Mouse (Mus musculus) forebrain, postnatal 0 days (tissue): ENCODE data around the gene Ndufaf2. TPM values are rescaled to one million over a fixed set of nuclear protein-coding genes. Genes with fewer than 3 reads are reported as not detected.

Experiments used
- ATAC-seq: fragments of 200-750 bp; cut with Nextera tagmentation; 2 replicates; pipeline ENCODE4 v1.8.0; 2017; ENCODE audit warnings: mild to moderate bottlenecking, moderate library complexity
- DNase-seq: peaks from one replicate; pipeline ENCODE4 v3.0.0-alpha.2; 2015
- H3K27ac ChIP-seq: fragments of 300-500 bp; sonication (generic); 2 replicates; pipeline ENCODE4 v1.5.1; 2014; ENCODE audit warnings: low read depth, mild to moderate bottlenecking, antibody characterized with exemption, low read length, moderate library complexity, mixed read lengths
- H3K27me3 ChIP-seq: fragments of 300-500 bp; sonication (generic); 2 replicates; pipeline ENCODE4 v1.6.1; 2014; ENCODE audit warnings: mild to moderate bottlenecking, low read length, mixed read lengths; ENCODE audit not compliant: insufficient read depth
- H3K36me3 ChIP-seq: fragments of 300-500 bp; sonication (generic); 2 replicates; pipeline ENCODE4 v1.6.1; 2014; ENCODE audit warnings: mild to moderate bottlenecking, moderate library complexity; ENCODE audit not compliant: insufficient read depth
- H3K4me1 ChIP-seq: fragments of 300-500 bp; sonication (generic); 2 replicates; pipeline ENCODE4 v1.6.1; 2014; ENCODE audit warnings: antibody characterized with exemption; ENCODE audit not compliant: insufficient read depth
- H3K4me2 ChIP-seq: fragments of 300-500 bp; sonication (generic); 2 replicates; pipeline ENCODE4 v1.6.1; 2014; ENCODE audit warnings: low read depth, mild to moderate bottlenecking, moderate library complexity
- H3K4me3 ChIP-seq: fragments of 300-500 bp; sonication (generic); 2 replicates; pipeline ENCODE4 v1.5.1; 2014; ENCODE audit warnings: low read depth, low read length, mixed read lengths
- H3K9ac ChIP-seq: fragments of 300-500 bp; sonication (generic); 2 replicates; pipeline ENCODE4 v1.6.1; 2014; ENCODE audit warnings: mild to moderate bottlenecking
- H3K9me3 ChIP-seq: fragments of 300-500 bp; sonication (generic); 2 replicates; pipeline ENCODE4 v1.6.1; 2016; ENCODE audit warnings: low read length
- CTCF ChIP-seq: sonication (generic); IDR thresholded peaks from 2 replicates; pipeline ENCODE4 v1.5.1; 2016; ENCODE audit warnings: antibody characterized with exemption, control low read depth, low read depth
- WGBS: fragments of 180-500 bp; shearing (Covaris S2); extraction: QIAGEN DNeasy Blood & Tissue Kit; methylation state at CpG from one replicate; pipeline ENCODE4 v1.1.7; 2014; 5-methylcytosine and 5-hydroxymethylcytosine counted together
- polyA plus RNA-seq: library from polyadenylated mRNA; unstranded; fragments of >200 nt; fragmentation: Nextera tagmentation; extraction: Ambion mirVana; gene quantifications from 2 replicates; pipeline ENCODE4 v1.2.1, GENCODE M21; 2015
- total RNA-seq: library from RNA; depleted of rRNA; stranded (reverse); fragments of >200 nt; gene quantifications from 2 replicates; pipeline ENCODE4 v1.2.3, GENCODE M21; 2014

Ndufaf2 gene
- total and polyA plus RNA-seq, 2 experiments from 2014 or later: 22.1 to 84.1 TPM

DNA sequence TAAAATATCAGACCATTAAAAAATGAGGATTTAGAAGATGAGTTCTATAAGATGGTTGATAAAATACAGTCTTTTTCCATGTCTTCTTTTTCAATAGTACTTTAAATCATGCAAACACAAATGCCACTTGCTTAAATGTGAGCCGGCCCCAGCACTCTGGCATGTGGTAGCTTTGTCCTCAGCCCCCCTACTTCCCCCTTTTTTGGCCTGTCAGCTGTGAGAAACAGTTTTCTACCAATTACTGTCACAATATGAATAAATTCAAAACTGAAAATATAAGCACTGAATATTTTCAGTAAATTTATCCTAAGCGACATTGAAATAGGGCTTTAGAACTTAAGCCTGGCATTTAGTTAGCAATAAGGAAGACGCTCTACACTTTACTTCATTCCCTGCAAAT lies 44.2 kb downstream of the Ndufaf2 start:
- WGBS: 36% methylated on average over 3 of the region's 3 CpGs
- ATAC-seq: no peak
- Histone ChIP-seq H3K4me2 (no peak overlapping the region), H3K4me1 (0 out of 2 replicates have a peak, but pooled peaks cover 3% of the 10 kb centered on the region), H3K27me3 (no peaks in the 10 kb centered on the region), H3K9me3 (no peaks in the 10 kb centered on the region), H3K4me3 (no peak overlapping the region), H3K9ac (no peak overlapping the region), H3K36me3 (no peaks in the 10 kb centered on the region), H3K27ac (no peak overlapping the region)
- TF ChIP-seq CTCF: no peak
- peak; percentile 24 for DNase-seq

DNA sequence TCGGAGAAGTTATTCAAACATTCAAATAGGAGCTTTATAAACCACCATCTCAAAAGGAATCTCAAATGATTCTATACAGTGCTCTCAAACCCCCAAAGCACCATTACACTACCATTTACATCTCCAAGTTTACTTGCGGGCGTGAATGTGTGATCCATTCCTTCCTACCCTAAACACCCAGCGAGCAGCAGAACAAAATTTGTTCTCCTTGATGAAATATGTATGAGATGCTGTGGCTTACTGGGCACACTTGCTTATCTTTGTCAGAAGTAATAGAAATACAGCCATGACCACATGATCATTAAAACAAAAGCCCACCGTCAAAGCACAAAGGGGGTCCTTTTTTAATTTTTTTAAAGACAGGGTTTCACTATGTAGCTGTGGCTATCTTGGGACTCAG lies 44.9 kb downstream of the Ndufaf2 start:
- TF ChIP-seq CTCF: no peak
- Histone ChIP-seq H3K4me2 (no peak overlapping the region), H3K9ac (no peak overlapping the region), H3K4me3 (no peak overlapping the region), H3K27me3 (no peaks in the 10 kb centered on the region), H3K36me3 (no peaks in the 10 kb centered on the region), H3K4me1 (0 out of 2 replicates have a peak, but pooled peaks cover 3% of the 10 kb centered on the region), H3K27ac (no peak overlapping the region), H3K9me3 (no peaks in the 10 kb centered on the region)
- no peak for DNase-seq
- no peak for ATAC-seq
- 63% methylated on average over 5 of the region's 5 CpGs for WGBS

DNA sequence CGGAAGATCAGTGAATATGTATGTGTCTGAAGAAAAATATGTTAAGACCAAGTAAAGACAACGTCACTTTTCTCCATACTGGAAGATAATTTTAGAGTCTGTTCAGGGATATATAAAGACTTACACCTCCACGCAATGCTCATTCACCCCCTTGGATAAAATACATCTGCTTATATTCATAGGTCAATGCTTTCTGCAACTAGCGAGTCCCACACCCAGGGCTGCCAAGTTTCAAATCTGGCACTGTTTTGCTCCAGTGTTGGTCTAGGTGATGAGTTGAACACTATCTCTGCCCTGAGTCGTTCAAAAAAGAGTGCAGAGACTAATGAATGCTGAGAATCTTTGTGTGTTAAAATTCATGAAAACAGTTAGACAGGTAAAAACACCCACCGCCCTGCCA lies 47.5 kb downstream of the Ndufaf2 start:
- 76% methylated on average over 6 of the region's 6 CpGs for WGBS
- H3K9ac ChIP-seq: no peak overlapping the region
- no peak for TF ChIP-seq CTCF

DNA sequence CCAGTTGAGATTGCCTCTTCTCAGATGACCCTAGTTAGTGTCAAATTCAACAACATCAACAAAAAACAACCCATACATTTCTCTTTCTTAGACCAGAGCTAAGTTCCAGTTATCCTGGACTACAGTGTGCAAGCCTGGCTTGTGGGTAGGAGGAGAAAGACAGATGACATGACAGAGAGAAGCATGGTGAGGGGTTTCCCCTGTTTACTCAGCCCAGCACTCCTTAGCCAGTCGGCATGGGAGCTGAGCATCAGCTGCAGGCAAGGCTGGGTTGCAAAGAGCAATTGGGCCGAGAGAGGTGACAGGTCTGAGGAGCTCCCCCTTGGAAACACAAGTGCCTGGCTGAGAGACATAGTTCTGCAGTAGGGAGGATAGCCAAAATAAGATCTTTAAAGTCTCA lies 57.7 kb downstream of the Ndufaf2 start:
- H3K4me3 ChIP-seq: no peak overlapping the region

More for the DNA sequence above, 47.5 kb downstream of the Ndufaf2 start:
- DNase-seq (no peak), ATAC-seq (no peak)
- Histone ChIP-seq H3K27ac (no peak overlapping the region), H3K36me3 (no peaks in the 10 kb centered on the region), H3K27me3 (no peaks in the 10 kb centered on the region), H3K4me1 (0 out of 2 replicates have a peak, but pooled peaks cover 3% of the 10 kb centered on the region), H3K9me3 (no peaks in the 10 kb centered on the region), H3K4me3 (no peak overlapping the region), H3K4me2 (no peak overlapping the region)

DNA sequence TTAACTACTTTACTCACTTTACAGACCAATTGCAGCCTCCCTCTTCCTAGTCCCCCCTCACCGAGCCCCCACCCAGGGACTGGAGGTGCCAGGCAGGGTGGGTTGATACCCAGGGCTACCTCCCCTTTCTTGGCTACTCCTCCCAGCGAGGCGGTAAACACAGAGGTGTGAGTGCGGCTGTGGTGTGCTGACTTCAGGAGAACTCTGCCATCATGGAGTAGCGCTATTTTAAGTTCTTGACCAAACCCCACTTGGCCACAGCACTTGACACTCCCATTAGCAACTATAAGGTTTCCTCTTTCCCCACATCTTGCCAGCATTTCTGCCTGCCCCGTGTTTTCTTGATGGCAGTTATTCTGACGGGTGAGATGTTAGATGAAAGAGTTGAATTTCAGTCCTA lies 62.0 kb downstream of the Ndufaf2 start:
- no peak overlapping the region for H3K9ac ChIP-seq
- DNase-seq: no peak
- H3K27ac ChIP-seq: no peak overlapping the region
- no peak overlapping the region for H3K4me2 ChIP-seq
- no peak for TF ChIP-seq CTCF
- H3K27me3 ChIP-seq: no peaks in the 10 kb centered on the region
- WGBS: 80% methylated on average over 7 of the region's 7 CpGs
- no peaks in the 10 kb centered on the region for H3K36me3 ChIP-seq
- ATAC-seq: no peak
- H3K4me1 ChIP-seq: no peaks in the 10 kb centered on the region
- H3K4me3 ChIP-seq: no peak overlapping the region
- H3K9me3 ChIP-seq: no peaks in the 10 kb centered on the region

More for the DNA sequence above, 57.7 kb downstream of the Ndufaf2 start:
- Histone ChIP-seq H3K27me3 (no peaks in the 10 kb centered on the region), H3K4me2 (no peak overlapping the region), H3K36me3 (no peaks in the 10 kb centered on the region), H3K9me3 (no peaks in the 10 kb centered on the region), H3K9ac (no peak overlapping the region), H3K4me1 (no peaks in the 10 kb centered on the region), H3K27ac (no peak overlapping the region)
- no peak for TF ChIP-seq CTCF
- ATAC-seq (no peak), DNase-seq (no peak)
- WGBS: 71% methylated on average over 2 of the region's 2 CpGs

DNA sequence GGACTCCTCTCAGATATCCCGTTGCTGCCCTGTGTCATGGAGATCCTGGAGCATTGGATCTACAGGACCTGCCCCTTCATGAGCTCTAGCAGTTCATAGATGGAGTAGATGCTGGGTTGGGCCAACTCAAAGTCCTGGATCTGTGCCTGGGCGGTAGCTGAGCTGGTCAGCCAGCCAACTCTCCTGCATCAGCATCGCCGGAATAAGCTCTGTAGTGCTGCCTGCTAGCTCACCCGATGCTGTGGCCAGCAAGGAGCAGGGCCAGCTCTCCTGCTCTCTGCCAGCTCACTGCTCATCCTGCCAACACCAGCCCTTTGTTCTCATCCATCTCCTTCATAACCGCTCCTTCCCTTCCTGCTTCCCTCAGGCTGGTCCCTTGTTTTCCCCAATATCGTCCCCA lies 62.8 kb downstream of the Ndufaf2 start:
- H3K9ac ChIP-seq: no peak overlapping the region
- H3K27ac ChIP-seq: no peak overlapping the region
- H3K9me3 ChIP-seq: no peaks in the 10 kb centered on the region
- 62% methylated on average over 7 of the region's 7 CpGs for WGBS
- no peaks in the 10 kb centered on the region for H3K27me3 ChIP-seq
- no peak for TF ChIP-seq CTCF
- no peaks in the 10 kb centered on the region for H3K4me1 ChIP-seq
- H3K4me3 ChIP-seq: no peak overlapping the region
- no peak overlapping the region for H3K4me2 ChIP-seq
- DNase-seq (peak; percentile 32), ATAC-seq (peak; percentile 79)
- H3K36me3 ChIP-seq: no peaks in the 10 kb centered on the region

DNA sequence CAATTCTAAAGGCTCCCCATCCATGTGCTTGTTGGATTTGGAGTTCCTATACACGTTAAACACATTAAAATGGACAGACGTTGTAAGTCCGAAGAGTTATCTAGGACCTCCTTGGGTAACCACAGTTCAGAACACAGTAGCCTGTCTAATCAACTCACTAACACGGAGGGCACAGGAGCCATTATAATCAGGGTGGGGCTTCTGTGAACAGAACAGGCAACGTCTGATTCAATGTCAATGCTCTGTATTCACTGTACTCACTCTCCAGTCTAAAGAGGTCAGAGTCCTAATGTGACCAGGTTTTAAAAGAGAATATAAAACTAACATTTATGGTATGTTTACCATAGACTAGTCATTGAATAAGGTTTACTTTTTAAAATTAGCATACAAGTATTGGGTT lies 63.7 kb downstream of the Ndufaf2 start:
- Histone ChIP-seq H3K4me2 (no peak overlapping the region), H3K4me1 (no peaks in the 10 kb centered on the region), H3K9ac (no peak overlapping the region), H3K4me3 (no peak overlapping the region), H3K36me3 (no peaks in the 10 kb centered on the region), H3K27ac (no peak overlapping the region), H3K9me3 (no peaks in the 10 kb centered on the region), H3K27me3 (no peaks in the 10 kb centered on the region)
- no peak for TF ChIP-seq CTCF
- DNase-seq (no peak), ATAC-seq (no peak)
- 93% methylated on average over 5 of the region's 5 CpGs for WGBS

DNA sequence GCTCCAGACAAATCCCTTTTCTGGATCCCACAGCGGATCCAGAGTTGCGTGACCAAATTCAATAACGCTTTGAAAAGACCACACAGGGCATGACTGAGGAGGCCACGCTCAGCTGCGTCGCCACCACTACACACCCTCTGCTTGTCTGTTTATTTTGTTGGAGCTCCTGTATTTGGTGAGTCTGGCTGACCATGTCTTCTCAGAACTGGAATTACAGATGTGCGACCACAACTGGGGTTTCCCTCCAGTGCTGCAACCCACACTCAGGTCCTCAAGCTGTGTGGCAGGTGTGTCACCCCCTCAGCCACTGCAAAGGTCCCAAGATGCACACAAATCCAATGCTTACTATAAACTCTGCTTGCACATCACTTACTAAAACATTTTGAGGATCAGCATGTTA lies 66.1 kb downstream of the Ndufaf2 start:
- DNase-seq: no peak
- no peaks in the 10 kb centered on the region for H3K27me3 ChIP-seq
- TF ChIP-seq CTCF: no peak
- no peak overlapping the region for H3K27ac ChIP-seq
- H3K9ac ChIP-seq: no peak overlapping the region
- WGBS: 96% methylated on average over 7 of the region's 7 CpGs
- no peak for ATAC-seq
- H3K9me3 ChIP-seq: no peaks in the 10 kb centered on the region
- no peak overlapping the region for H3K4me3 ChIP-seq
- no peaks in the 10 kb centered on the region for H3K36me3 ChIP-seq
- H3K4me2 ChIP-seq: no peak overlapping the region
- H3K4me1 ChIP-seq: no peaks in the 10 kb centered on the region
